Mouse (Mus musculus) adrenal gland (tissue): Measurements from ENCODE around the gene Prdm8.

Experiments
- intact Hi-C: fragments of 180-260 bp; cut with DNase I; formaldehyde crosslinking; loops from one replicate; pipeline ENCODE4 v1.15.1; 2025

Gene Prdm8

GRCm38 (mm10) chr5:98184281-98184910 is 17.4 kb downstream of the Prdm8 start:
- intact Hi-C loops = no loop called here

- intact Hi-C loops = no loop called here
Observed at GRCm38 (mm10) chr5:98184971-98185805, 18.2 kb downstream of the Prdm8 start.

DNA sequence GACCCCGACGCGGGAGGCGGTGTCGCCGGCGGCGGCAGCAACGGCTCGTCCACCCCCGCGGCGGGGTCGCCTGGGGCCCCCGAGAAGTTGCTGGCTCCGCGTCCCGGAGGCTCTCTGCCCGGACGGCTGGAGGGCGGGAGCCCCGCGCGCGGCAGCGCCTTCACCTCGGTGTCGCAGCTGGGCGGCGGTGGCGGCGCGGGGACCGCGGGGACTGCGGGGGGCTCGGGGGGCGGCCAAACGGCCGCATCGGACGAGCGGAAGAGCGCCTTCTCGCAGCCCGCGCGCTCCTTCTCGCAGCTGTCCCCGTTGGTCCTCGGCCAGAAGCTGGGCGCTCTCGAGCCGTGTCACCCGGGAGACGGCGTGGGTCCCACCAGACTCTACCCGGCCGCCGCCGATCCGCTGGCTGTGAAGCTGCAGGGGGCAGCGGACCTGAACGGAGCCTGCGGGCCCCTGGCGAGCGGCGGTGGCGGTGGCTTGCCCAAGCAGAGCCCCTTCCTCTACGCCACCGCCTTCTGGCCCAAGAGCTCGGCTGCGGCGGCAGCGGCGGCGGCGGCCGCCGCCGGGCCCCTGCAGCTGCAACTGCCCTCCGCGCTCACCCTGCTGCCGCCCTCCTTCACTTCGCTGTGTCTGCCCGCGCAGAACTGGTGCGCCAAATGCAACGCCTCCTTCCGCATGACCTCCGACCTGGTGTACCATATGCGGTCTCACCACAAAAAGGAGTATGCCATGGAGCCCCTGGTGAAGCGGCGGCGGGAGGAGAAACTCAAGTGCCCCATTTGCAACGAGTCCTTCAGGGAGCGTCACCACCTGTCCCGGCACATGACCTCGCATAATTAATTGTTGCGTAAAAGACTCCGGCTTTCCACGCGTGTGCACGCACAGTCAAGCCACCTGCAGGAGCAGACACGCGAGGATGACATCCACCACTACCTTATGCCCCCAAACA is 19.1 kb downstream of the Prdm8 start:
- intact Hi-C loops = no loop called here

DNA sequence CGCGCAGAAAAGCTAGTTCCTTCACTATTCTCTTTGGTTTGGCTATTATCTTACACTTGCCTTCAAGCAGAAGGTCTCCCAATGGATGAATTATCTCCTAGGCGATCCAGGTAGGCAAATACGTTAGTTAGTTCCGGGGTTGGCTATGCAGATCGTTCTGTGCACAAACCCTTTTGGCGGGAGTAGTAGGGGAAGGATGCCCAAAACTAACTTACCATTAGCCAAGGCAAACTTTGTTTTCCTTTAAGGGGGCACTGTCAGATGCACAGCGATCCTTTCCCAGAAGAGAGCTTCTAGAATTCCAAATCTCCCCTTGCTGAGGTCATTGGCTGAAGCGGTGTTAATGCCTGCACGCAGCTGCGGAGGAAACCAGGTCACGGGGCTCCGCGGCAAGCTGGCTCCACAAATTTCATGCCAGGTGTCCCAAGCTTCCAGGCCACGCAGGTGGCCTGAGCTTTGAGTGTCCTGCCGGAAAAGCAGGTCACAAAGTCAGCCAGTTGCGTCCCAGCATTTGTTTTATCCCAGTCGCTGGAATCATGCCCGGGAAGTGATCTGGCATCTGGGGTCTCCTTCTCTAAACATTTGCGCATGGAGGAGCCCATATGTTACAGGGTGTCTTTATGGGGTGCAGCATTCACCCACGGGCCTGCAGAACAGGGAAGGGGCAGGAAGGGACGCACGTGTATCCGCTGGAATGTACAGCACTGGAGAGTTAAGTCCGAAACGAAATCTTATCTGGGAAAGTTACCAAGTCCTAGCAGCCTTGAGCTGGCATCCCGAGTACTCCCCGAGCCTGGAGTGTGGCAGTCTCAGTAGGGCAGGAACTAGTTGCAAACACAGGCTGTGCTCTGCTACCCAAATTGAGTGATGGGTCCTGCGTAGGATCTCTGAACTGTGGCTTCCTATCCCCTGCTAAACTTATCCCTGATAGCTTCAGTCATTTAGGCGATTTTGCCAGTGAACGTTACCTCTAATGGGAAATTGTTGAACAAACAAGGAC is 22.5 kb downstream of the Prdm8 start:
- intact Hi-C loops = loop anchor here (10.0 kb wide), 1 partner anchor 1065 kb away; no protein-coding TSS in a partner anchor

DNA sequence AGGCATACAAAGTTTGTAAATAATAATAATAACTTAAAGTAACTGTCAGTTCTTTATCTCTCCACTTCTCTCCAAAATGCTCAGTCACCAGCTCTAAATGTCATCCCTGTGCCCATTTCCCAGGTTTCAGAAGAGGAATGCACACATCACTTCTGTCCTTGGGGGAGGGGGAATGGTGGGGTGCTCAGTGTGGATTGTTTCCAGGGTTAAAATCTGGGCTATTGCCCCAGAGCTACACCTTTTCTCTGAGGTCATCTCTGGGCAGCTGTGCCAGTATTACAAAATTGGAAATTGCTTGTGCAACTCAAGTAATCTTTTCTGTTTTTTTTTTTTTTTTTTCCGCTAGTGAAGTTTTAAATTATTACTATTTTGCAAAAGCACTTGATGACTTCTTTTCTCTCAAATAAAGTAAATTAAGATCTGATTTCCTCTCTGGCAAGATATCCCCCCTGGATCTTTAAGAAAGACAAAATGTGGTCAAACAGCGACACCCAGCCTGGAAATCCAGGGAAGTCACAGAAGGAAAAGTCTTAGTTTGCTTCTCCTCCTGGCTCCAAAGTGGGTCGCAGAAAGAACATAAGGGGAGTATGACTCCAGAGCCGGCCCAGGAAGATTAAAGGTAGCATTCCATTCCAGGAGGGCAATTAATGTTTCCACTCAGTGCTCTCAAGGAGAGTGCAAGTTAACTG is 25.4 kb downstream of the Prdm8 start:
- intact Hi-C loops = loop anchor here (10.0 kb wide), 1 partner anchor 1068 kb away; no protein-coding TSS in a partner anchor

GRCm38 (mm10) chr5:98194959-98195358 is 28.0 kb downstream of the Prdm8 start:
- intact Hi-C loops = loop anchor here (10.0 kb wide), 1 partner anchor 1070 kb away; no protein-coding TSS in a partner anchor

- intact Hi-C loops = loop anchor here (10.0 kb wide), 1 partner anchor 1074 kb away; no protein-coding TSS in a partner anchor
Observed at GRCm38 (mm10) chr5:98198412-98199218, 31.6 kb downstream of the Prdm8 start.

- intact Hi-C loops = loop anchor here (10.0 kb wide), 1 partner anchor 1074 kb away; no protein-coding TSS in a partner anchor
Observed at GRCm38 (mm10) chr5:98199219-98199552, 32.2 kb downstream of the Prdm8 start.

DNA sequence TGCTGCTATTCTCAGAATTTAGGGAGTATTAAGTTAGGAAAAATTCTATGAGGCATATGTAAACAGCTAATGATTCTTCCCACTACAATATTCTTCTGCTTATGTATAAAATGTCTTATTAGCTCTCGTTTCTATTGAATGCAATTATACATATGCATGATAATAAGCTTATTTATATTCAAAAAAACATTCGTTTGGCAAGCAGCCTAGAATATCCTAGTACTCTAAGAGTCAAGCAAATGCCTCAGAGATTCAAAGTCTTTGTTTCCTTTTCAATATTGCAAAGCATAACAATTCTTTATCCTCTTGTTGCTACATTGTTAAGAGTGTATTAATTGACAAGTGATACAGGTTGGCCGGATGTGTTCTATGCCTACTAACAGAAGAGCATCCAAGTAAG is 34.6 kb downstream of the Prdm8 start:
- intact Hi-C loops = no loop called here

DNA sequence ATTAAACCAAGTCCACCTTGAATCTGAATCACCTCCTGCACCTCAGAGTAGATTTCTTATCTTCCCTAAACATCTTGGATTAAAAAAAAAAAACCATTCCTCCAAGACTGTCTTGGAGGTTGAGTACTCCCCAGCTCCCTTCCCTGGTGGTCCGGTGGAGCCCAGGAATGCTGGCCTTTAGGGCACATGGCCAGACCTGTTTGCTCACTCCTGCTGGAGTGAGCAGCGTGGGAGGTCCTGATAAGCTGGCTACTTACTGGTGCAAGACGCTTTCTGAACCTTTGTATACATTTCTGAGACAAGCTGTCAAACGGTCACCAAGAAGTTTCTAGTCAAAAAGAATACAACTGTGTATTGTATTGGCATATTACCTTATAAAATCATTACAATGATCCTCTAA is 36.0 kb downstream of the Prdm8 start:
- intact Hi-C loops = no loop called here

DNA sequence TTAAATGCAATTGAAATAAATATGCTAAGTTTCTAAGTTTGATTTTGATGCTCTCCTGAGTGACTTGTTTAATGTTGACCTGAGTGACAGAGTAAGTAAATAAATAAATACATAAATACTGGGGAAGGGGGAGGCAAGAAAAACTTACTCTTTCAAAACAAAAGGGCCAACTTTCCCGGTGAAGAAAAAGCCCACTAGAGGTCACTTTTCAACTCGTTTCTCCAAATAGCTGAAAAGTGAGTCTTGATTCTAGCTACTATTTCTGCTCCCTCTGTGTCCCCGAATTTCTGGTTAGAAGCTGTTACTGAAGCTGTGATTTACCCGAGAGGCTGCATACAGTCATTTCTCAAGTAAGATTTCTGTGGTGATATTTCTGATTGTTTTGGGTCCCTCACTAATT is 45.5 kb downstream of the Prdm8 start:
- intact Hi-C loops = no loop called here

DNA sequence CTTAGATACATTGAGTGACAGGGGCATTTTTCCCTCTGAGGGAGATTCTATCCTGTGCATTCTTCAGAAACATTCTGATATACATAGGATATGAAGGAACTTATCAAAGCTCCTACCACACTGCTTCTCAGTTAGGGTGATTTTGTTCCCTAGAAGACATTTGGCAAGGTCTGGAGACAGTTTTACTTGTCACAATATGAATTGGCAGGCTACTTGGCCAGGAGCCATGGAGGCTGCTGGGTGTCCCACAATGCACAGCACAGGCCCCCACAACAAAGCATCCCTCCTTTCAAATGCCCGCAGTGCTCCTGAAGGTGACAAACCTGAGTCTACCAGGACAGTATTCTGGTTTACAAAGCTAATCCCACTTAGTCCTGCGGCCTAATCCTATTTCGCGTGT is 55.0 kb downstream of the Prdm8 start:
- intact Hi-C loops = no loop called here

GRCm38 (mm10) chr5:98226710-98227109 is 59.7 kb downstream of the Prdm8 start:
- intact Hi-C loops = no loop called here

- intact Hi-C loops = no loop called here
Observed at GRCm38 (mm10) chr5:98229456-98229855, 62.5 kb downstream of the Prdm8 start.

GRCm38 (mm10) chr5:98238466-98238865 is 71.5 kb downstream of the Prdm8 start:
- intact Hi-C loops = no loop called here
